In genomic region chr13:104178650-104179121, GRCm38 (mm10) we compare ENCODE assay signal across 8 mouse cellular contexts. TPM values are rescaled to one million over a fixed set of nuclear protein-coding genes. Genes with fewer than 3 reads are reported as not detected.
DNase-seq lines count a peak whose midpoint lies in the region; ATAC-seq lines count a peak whose summit lies in the region.

Trim23 (plus strand) TSS chr13:104178797.

- peak; percentile 91 to 92 for DNase-seq in B cell, adult 2 months
- DNase-seq in brain, adult 2 months (ENCODE audit: low read depth, low spot score), result peak; percentile 99
- peak; percentile 99 for DNase-seq in heart, embryonic 10.5 days (ENCODE audit: low spot score)
- DNase-seq in liver, result peak; percentile 98
- peak; percentile 96 to 99 for DNase-seq in spleen, postnatal 4 days (ENCODE audit: low spot score in 2 of 2)

- no peaks in the 10 kb centered on the region for H3K27me3 ChIP-seq in heart, embryonic 10.5 days (ENCODE audit: insufficient read depth, poor library complexity, severe bottlenecking)
- no peaks in the 10 kb centered on the region for H3K27me3 ChIP-seq in kidney, embryonic 15.5 days

- no peaks in the 10 kb centered on the region for H3K9me3 ChIP-seq in heart, embryonic 10.5 days
- no peaks in the 10 kb centered on the region for H3K9me3 ChIP-seq in kidney, embryonic 15.5 days (replicated peaks)

- peaks cover 18% of the 10 kb centered on the region; the same call in 1 of the 2 replicates for H3K36me3 ChIP-seq in heart, embryonic 10.5 days
- peaks cover 33% of the 10 kb centered on the region for H3K36me3 ChIP-seq in kidney, embryonic 15.5 days

- H3K4me2 ChIP-seq in kidney, embryonic 15.5 days, result peak within 1 kb of the TSS; percentile 65

- peaks cover 14% of the 10 kb centered on the region for H3K4me1 ChIP-seq in heart, embryonic 10.5 days
- H3K4me1 ChIP-seq in kidney, embryonic 15.5 days, result peaks cover 12% of the 10 kb centered on the region

- ATAC-seq in erythroblast, adult 5-6 weeks (replicated peaks; ENCODE audit: low FRiP score, poor library complexity, severe bottlenecking), result peak; percentile 90
- peak; percentile 98 for ATAC-seq in kidney, embryonic 15.5 days (replicated peaks; ENCODE audit: low FRiP score)
- ATAC-seq in monocyte, adult 5-6 weeks (replicated peaks; ENCODE audit: insufficient number of reproducible peaks, low FRiP score, low TSS enrichment, poor library complexity, severe bottlenecking), result peak; percentile 98

- H3K9ac ChIP-seq in kidney, embryonic 15.5 days, result peak within 1 kb of the TSS; percentile 68

- H3K4me3 ChIP-seq in heart, embryonic 10.5 days, result peak within 1 kb of the TSS; percentile 78
- H3K4me3 ChIP-seq in kidney, embryonic 15.5 days (replicated peaks), result peak within 1 kb of the TSS; percentile 83

- under 1% methylated on average over 38 of the region's 38 CpGs for WGBS in heart, embryonic 10.5 days
- under 1% methylated on average over 38 of the region's 38 CpGs for WGBS in kidney, embryonic 15.5 days

- H3K27ac ChIP-seq in heart, embryonic 10.5 days, result peak within 1 kb of the TSS; percentile 93
- peak within 1 kb of the TSS; percentile 91 for H3K27ac ChIP-seq in kidney, embryonic 15.5 days

RNA-seq across cellular contexts. Expression of gene Trim23, which starts in this region (rescaled TPM):
- 24.6 and 31.1 TPM in 2 replicates for total RNA-seq in erythroblast, adult 5-6 weeks (2015; ENCODE audit: low replicate concordance)
- total RNA-seq in erythroblast, adult 5-6 weeks (2017; ENCODE audit: low replicate concordance), result 59.1 and 82.8 TPM in 2 replicates
- polyA plus RNA-seq in heart, embryonic 10.5 days (2016; fragmentation: Nextera tagmentation; extraction: Ambion mirVana), result 14.9 and 16.5 TPM in 2 replicates
- 19.0 and 20.8 TPM in 2 replicates for polyA plus RNA-seq in kidney, embryonic 15.5 days (2015; fragmentation: Nextera tagmentation; extraction: Ambion mirVana)
- 20.9 to 24.1 TPM (median 22.5 TPM) in 3 replicates for total RNA-seq in monocyte, adult 5-6 weeks (2017)

Comparison
In these comparisons a context has a peak if more than half of its experiments do, and no peak if none do; other contexts are left out.
1. Peak in every context shown above with its lines: DNase-seq, ATAC-seq, H3K4me3 ChIP-seq and H3K27ac ChIP-seq.